Mouse (Mus musculus) gastrocnemius, postnatal 36 days (tissue): ENCODE measurements around the gene Immp2l. TPM values are rescaled to one million over a fixed set of nuclear protein-coding genes. Genes with fewer than 3 reads are reported as not detected.

Source experiments
- DNase-seq, 2 experiments: peaks; one replicate each; pipeline ENCODE4 v3.0.0; 2022
- intact Hi-C: fragments of 180-260 bp; cut with DNase I; formaldehyde crosslinking; loops from one replicate; pipeline ENCODE4 v1.15.1; 2025
- total RNA-seq, 2 experiments: library from RNA; stranded (reverse); gene quantifications; 2 replicates each; pipeline ENCODE4 v1.2.3; 2021

Gene Immp2l
- total RNA-seq, 2 experiments from 2014 or later: 8.9 to 14.0 TPM

- no peak for DNase-seq
- intact Hi-C loops: no loop called here
Measured at GRCm38 (mm10) chr12:41621341-41621740, 597.5 kb downstream of the Immp2l start.

GRCm38 (mm10) chr12:41643262-41643661 lies 619.4 kb downstream of the Immp2l start:
- intact Hi-C loops: no loop called here
- no peak for DNase-seq

- no peak for DNase-seq
- intact Hi-C loops: no loop called here
Measured at GRCm38 (mm10) chr12:41644802-41645551, 621.1 kb downstream of the Immp2l start.

GRCm38 (mm10) chr12:41646956-41647575 lies 623.2 kb downstream of the Immp2l start:
- intact Hi-C loops: no loop called here
- DNase-seq: no peak

- no peak for DNase-seq
- intact Hi-C loops: no loop called here
Measured at GRCm38 (mm10) chr12:41647675-41648074, 623.8 kb downstream of the Immp2l start.

GRCm38 (mm10) chr12:41649826-41650541 lies 626.1 kb downstream of the Immp2l start:
- intact Hi-C loops: no loop called here
- DNase-seq: no peak

- no peak for DNase-seq
- intact Hi-C loops: no loop called here
Measured at GRCm38 (mm10) chr12:41668280-41668679, 644.4 kb downstream of the Immp2l start.

- DNase-seq: no peak
- intact Hi-C loops: no loop called here
Measured at GRCm38 (mm10) chr12:41669481-41669880, 645.6 kb downstream of the Immp2l start.

- no peak for DNase-seq
- intact Hi-C loops: no loop called here
Measured at GRCm38 (mm10) chr12:41674861-41675260, 651.0 kb downstream of the Immp2l start.

- DNase-seq: no peak
- intact Hi-C loops: no loop called here
Measured at GRCm38 (mm10) chr12:41680141-41680540, 656.3 kb downstream of the Immp2l start.

- DNase-seq: no peak
- intact Hi-C loops: no loop called here
Measured at GRCm38 (mm10) chr12:41682141-41682540, 658.3 kb downstream of the Immp2l start.

- intact Hi-C loops: no loop called here
- no peak for DNase-seq
Measured at GRCm38 (mm10) chr12:41689809-41690208, 665.9 kb downstream of the Immp2l start.

- intact Hi-C loops: no loop called here
- DNase-seq: no peak
Measured at GRCm38 (mm10) chr12:41710608-41711007, 686.7 kb downstream of the Immp2l start.

- intact Hi-C loops: no loop called here
- no peak for DNase-seq
Measured at GRCm38 (mm10) chr12:41716946-41717345, 693.1 kb downstream of the Immp2l start.

GRCm38 (mm10) chr12:41724585-41724984 lies 700.7 kb downstream of the Immp2l start:
- intact Hi-C loops: no loop called here
- DNase-seq: no peak

GRCm38 (mm10) chr12:41726720-41727119 lies 702.8 kb downstream of the Immp2l start:
- DNase-seq: no peak
- intact Hi-C loops: no loop called here

- intact Hi-C loops: no loop called here
- DNase-seq: no peak
Measured at GRCm38 (mm10) chr12:41727221-41727620, 703.3 kb downstream of the Immp2l start.

GRCm38 (mm10) chr12:41727764-41728338 lies 704.0 kb downstream of the Immp2l start:
- intact Hi-C loops: no loop called here
- DNase-seq: no peak

- intact Hi-C loops: no loop called here
- DNase-seq: no peak
Measured at GRCm38 (mm10) chr12:41728467-41728866, 704.6 kb downstream of the Immp2l start.

GRCm38 (mm10) chr12:41729780-41730179 lies 705.9 kb downstream of the Immp2l start:
- no peak for DNase-seq
- intact Hi-C loops: no loop called here

- DNase-seq: no peak
- intact Hi-C loops: no loop called here
Measured at GRCm38 (mm10) chr12:41733168-41733567, 709.3 kb downstream of the Immp2l start.
